Mouse (Mus musculus): ENCODE results near the gene Gkap1. TPM values are rescaled to one million over a fixed set of nuclear protein-coding genes. Genes with fewer than 3 reads are reported as not detected.
A peak's percentile ranks its signal among the peaks of the same experiment; 100 is the strongest.

Gkap1 gene
- polyA plus RNA-seq, 1 experiment from 2014 or later, result 21.3 TPM

- Histone ChIP-seq H3K4me3 (replicated peaks; ENCODE audit: low read length) (no peak overlapping the region), H3K27ac (ENCODE audit: low read length) (no peak overlapping the region), H3K9ac (replicated peaks; ENCODE audit: low read depth, low read length) (no peak overlapping the region), H3K9me3 (ENCODE audit: control insufficient read depth, low read length) (no peaks in the 10 kb centered on the region), H3K4me2 (ENCODE audit: low read length) (no peak overlapping the region), H3K27me3 (replicated peaks; ENCODE audit: control insufficient read depth, insufficient read depth, low read length) (no peaks in the 10 kb centered on the region), H3K4me1 (replicated peaks; ENCODE audit: control insufficient read depth, insufficient read depth, low read length) (no peaks in the 10 kb centered on the region), H3K36me3 (ENCODE audit: control insufficient read depth, insufficient read depth) (no peaks in the 10 kb centered on the region)
- ATAC-seq, result no peak
- 94% methylated on average over 3 of the region's 3 CpGs for WGBS
Measured at GRCm38 (mm10) chr13:58298756-58299155, 23.3 kb upstream of the Gkap1 start.

- no peak overlapping the region for H3K4me3 ChIP-seq (replicated peaks; ENCODE audit: low read length)
- no peaks in the 10 kb centered on the region for H3K4me1 ChIP-seq (replicated peaks; ENCODE audit: control insufficient read depth, insufficient read depth, low read length)
- H3K9ac ChIP-seq (replicated peaks; ENCODE audit: low read depth, low read length), result no peak overlapping the region
- 83% methylated on average over 3 of the region's 3 CpGs for WGBS
- no peaks in the 10 kb centered on the region for H3K36me3 ChIP-seq (ENCODE audit: control insufficient read depth, insufficient read depth)
- H3K27me3 ChIP-seq (replicated peaks; ENCODE audit: control insufficient read depth, insufficient read depth, low read length), result no peaks in the 10 kb centered on the region
- ATAC-seq, result no peak
- no peaks in the 10 kb centered on the region for H3K9me3 ChIP-seq (ENCODE audit: control insufficient read depth, low read length)
- H3K4me2 ChIP-seq (ENCODE audit: low read length), result no peak overlapping the region
- H3K27ac ChIP-seq (ENCODE audit: low read length), result no peak overlapping the region
Measured at GRCm38 (mm10) chr13:58295582-58295981, 20.1 kb upstream of the Gkap1 start.

- Histone ChIP-seq H3K27me3 (replicated peaks; ENCODE audit: control insufficient read depth, insufficient read depth, low read length) (no peaks in the 10 kb centered on the region), H3K4me2 (ENCODE audit: low read length) (no peak overlapping the region), H3K4me3 (replicated peaks; ENCODE audit: low read length) (no peak overlapping the region), H3K9me3 (ENCODE audit: control insufficient read depth, low read length) (no peaks in the 10 kb centered on the region), H3K9ac (replicated peaks; ENCODE audit: low read depth, low read length) (no peak overlapping the region), H3K27ac (ENCODE audit: low read length) (no peak overlapping the region), H3K4me1 (replicated peaks; ENCODE audit: control insufficient read depth, insufficient read depth, low read length) (no peaks in the 10 kb centered on the region), H3K36me3 (ENCODE audit: control insufficient read depth, insufficient read depth) (no peaks in the 10 kb centered on the region)
- WGBS, result 30% methylated on average over 5 of the region's 5 CpGs
- ATAC-seq, result no peak
Measured at GRCm38 (mm10) chr13:58292811-58293210, 17.3 kb upstream of the Gkap1 start.

GRCm38 (mm10) chr13:58289308-58289707 lies 13.8 kb upstream of the Gkap1 start:
- no peak for ATAC-seq
- no peaks in the 10 kb centered on the region for H3K9me3 ChIP-seq (ENCODE audit: control insufficient read depth, low read length)
- no peak overlapping the region for H3K4me3 ChIP-seq (replicated peaks; ENCODE audit: low read length)
- H3K4me1 ChIP-seq (replicated peaks; ENCODE audit: control insufficient read depth, insufficient read depth, low read length), result no peaks in the 10 kb centered on the region
- H3K36me3 ChIP-seq (ENCODE audit: control insufficient read depth, insufficient read depth), result no peaks in the 10 kb centered on the region
- no peaks in the 10 kb centered on the region for H3K27me3 ChIP-seq (replicated peaks; ENCODE audit: control insufficient read depth, insufficient read depth, low read length)
- 73% methylated on average over 1 of the region's 1 CpGs for WGBS
- no peak overlapping the region for H3K4me2 ChIP-seq (ENCODE audit: low read length)
- H3K27ac ChIP-seq (ENCODE audit: low read length), result no peak overlapping the region
- no peak overlapping the region for H3K9ac ChIP-seq (replicated peaks; ENCODE audit: low read depth, low read length)

GRCm38 (mm10) chr13:58287822-58288221 lies 12.3 kb upstream of the Gkap1 start:
- no peaks in the 10 kb centered on the region for H3K36me3 ChIP-seq (ENCODE audit: control insufficient read depth, insufficient read depth)
- no peaks in the 10 kb centered on the region for H3K4me1 ChIP-seq (replicated peaks; ENCODE audit: control insufficient read depth, insufficient read depth, low read length)
- ATAC-seq, result 0 out of 2 replicates have a peak, but pooled peaks have one; percentile 20
- H3K9me3 ChIP-seq (ENCODE audit: control insufficient read depth, low read length), result no peaks in the 10 kb centered on the region
- H3K27me3 ChIP-seq (replicated peaks; ENCODE audit: control insufficient read depth, insufficient read depth, low read length), result no peaks in the 10 kb centered on the region
- no peak overlapping the region for H3K9ac ChIP-seq (replicated peaks; ENCODE audit: low read depth, low read length)
- WGBS, result 11% methylated on average over 13 of the region's 13 CpGs
- H3K4me3 ChIP-seq (replicated peaks; ENCODE audit: low read length), result no peak overlapping the region
- H3K4me2 ChIP-seq (ENCODE audit: low read length), result no peak overlapping the region
- no peak overlapping the region for H3K27ac ChIP-seq (ENCODE audit: low read length)

GRCm38 (mm10) chr13:58283466-58283865 lies 8.0 kb upstream of the Gkap1 start:
- Histone ChIP-seq H3K4me3 (replicated peaks; ENCODE audit: low read length) (no peak overlapping the region), H3K4me1 (replicated peaks; ENCODE audit: control insufficient read depth, insufficient read depth, low read length) (no peaks in the 10 kb centered on the region), H3K36me3 (ENCODE audit: control insufficient read depth, insufficient read depth) (no peaks in the 10 kb centered on the region), H3K4me2 (ENCODE audit: low read length) (no peak overlapping the region), H3K9me3 (ENCODE audit: control insufficient read depth, low read length) (no peaks in the 10 kb centered on the region), H3K27me3 (replicated peaks; ENCODE audit: control insufficient read depth, insufficient read depth, low read length) (no peaks in the 10 kb centered on the region), H3K9ac (replicated peaks; ENCODE audit: low read depth, low read length) (no peak overlapping the region), H3K27ac (ENCODE audit: low read length) (no peak overlapping the region)
- no peak for ATAC-seq
- 65% methylated on average over 4 of the region's 4 CpGs for WGBS

GRCm38 (mm10) chr13:58281936-58282335 lies 6.4 kb upstream of the Gkap1 start:
- no peak for ATAC-seq
- H3K4me1 ChIP-seq (replicated peaks; ENCODE audit: control insufficient read depth, insufficient read depth, low read length), result no peaks in the 10 kb centered on the region
- no peak overlapping the region for H3K27ac ChIP-seq (ENCODE audit: low read length)
- H3K27me3 ChIP-seq (replicated peaks; ENCODE audit: control insufficient read depth, insufficient read depth, low read length), result no peaks in the 10 kb centered on the region
- 70% methylated on average over 4 of the region's 4 CpGs for WGBS
- no peak overlapping the region for H3K9ac ChIP-seq (replicated peaks; ENCODE audit: low read depth, low read length)
- H3K9me3 ChIP-seq (ENCODE audit: control insufficient read depth, low read length), result no peaks in the 10 kb centered on the region
- no peak overlapping the region for H3K4me2 ChIP-seq (ENCODE audit: low read length)
- no peak overlapping the region for H3K4me3 ChIP-seq (replicated peaks; ENCODE audit: low read length)
- H3K36me3 ChIP-seq (ENCODE audit: control insufficient read depth, insufficient read depth), result no peaks in the 10 kb centered on the region

- no peak overlapping the region for H3K27ac ChIP-seq (ENCODE audit: low read length)
- no peaks in the 10 kb centered on the region for H3K4me1 ChIP-seq (replicated peaks; ENCODE audit: control insufficient read depth, insufficient read depth, low read length)
- WGBS, result 90% methylated on average over 3 of the region's 3 CpGs
- H3K9ac ChIP-seq (replicated peaks; ENCODE audit: low read depth, low read length), result no peak overlapping the region
- H3K4me3 ChIP-seq (replicated peaks; ENCODE audit: low read length), result no peak overlapping the region
- H3K36me3 ChIP-seq (ENCODE audit: control insufficient read depth, insufficient read depth), result no peaks in the 10 kb centered on the region
- H3K4me2 ChIP-seq (ENCODE audit: low read length), result no peak overlapping the region
- no peak for ATAC-seq
- no peaks in the 10 kb centered on the region for H3K9me3 ChIP-seq (ENCODE audit: control insufficient read depth, low read length)
- H3K27me3 ChIP-seq (replicated peaks; ENCODE audit: control insufficient read depth, insufficient read depth, low read length), result no peaks in the 10 kb centered on the region
Measured at GRCm38 (mm10) chr13:58280528-58280927, 5.0 kb upstream of the Gkap1 start.

- H3K4me2 ChIP-seq (ENCODE audit: low read length), result no peak overlapping the region
- WGBS, result 81% methylated on average over 10 of the region's 10 CpGs
Measured at GRCm38 (mm10) chr13:58276256-58276655, 757 bp upstream of the Gkap1 start.

GRCm38 (mm10) chr13:58275076-58275475 lies 423 bp downstream of the Gkap1 start:
- peak overlapping the region; percentile 61; the same call in 1 of the 2 replicates for H3K9ac ChIP-seq (replicated peaks; ENCODE audit: low read depth, low read length)
- peak overlapping the region; percentile 79 for H3K4me2 ChIP-seq (ENCODE audit: low read length)
- H3K4me3 ChIP-seq (replicated peaks; ENCODE audit: low read length), result peak overlapping the region; percentile 84
- no peaks in the 10 kb centered on the region for H3K36me3 ChIP-seq (ENCODE audit: control insufficient read depth, insufficient read depth)
- H3K4me1 ChIP-seq (replicated peaks; ENCODE audit: control insufficient read depth, insufficient read depth, low read length), result peaks cover 21% of the 10 kb centered on the region
- 17% methylated on average over 8 of the region's 9 CpGs for WGBS
- no peaks in the 10 kb centered on the region for H3K9me3 ChIP-seq (ENCODE audit: control insufficient read depth, low read length)
- H3K27ac ChIP-seq (ENCODE audit: low read length), result no peak overlapping the region
- no peaks in the 10 kb centered on the region for H3K27me3 ChIP-seq (replicated peaks; ENCODE audit: control insufficient read depth, insufficient read depth, low read length)
- no peak for ATAC-seq

More at GRCm38 (mm10) chr13:58276256-58276655, 757 bp upstream of the Gkap1 start:
- no peak for ATAC-seq
- H3K27me3 ChIP-seq (replicated peaks; ENCODE audit: control insufficient read depth, insufficient read depth, low read length), result no peaks in the 10 kb centered on the region
- H3K9me3 ChIP-seq (ENCODE audit: control insufficient read depth, low read length), result no peaks in the 10 kb centered on the region
- H3K4me3 ChIP-seq (replicated peaks; ENCODE audit: low read length), result no peak overlapping the region
- H3K27ac ChIP-seq (ENCODE audit: low read length), result no peak overlapping the region
- no peak overlapping the region for H3K9ac ChIP-seq (replicated peaks; ENCODE audit: low read depth, low read length)
- peaks cover 21% of the 10 kb centered on the region for H3K4me1 ChIP-seq (replicated peaks; ENCODE audit: control insufficient read depth, insufficient read depth, low read length)
- no peaks in the 10 kb centered on the region for H3K36me3 ChIP-seq (ENCODE audit: control insufficient read depth, insufficient read depth)

All from forebrain, embryonic 16.5 days (tissue).